Mouse (Mus musculus): ENCODE measurements around the gene Tbc1d15. TPM values are rescaled to one million over a fixed set of nuclear protein-coding genes. Genes with fewer than 3 reads are reported as not detected.

Tbc1d15 gene
- 65.6 and 67.3 TPM in 2 replicates for polyA plus RNA-seq (2014; fragmentation: Nextera tagmentation; extraction: Ambion mirVana)

DNA sequence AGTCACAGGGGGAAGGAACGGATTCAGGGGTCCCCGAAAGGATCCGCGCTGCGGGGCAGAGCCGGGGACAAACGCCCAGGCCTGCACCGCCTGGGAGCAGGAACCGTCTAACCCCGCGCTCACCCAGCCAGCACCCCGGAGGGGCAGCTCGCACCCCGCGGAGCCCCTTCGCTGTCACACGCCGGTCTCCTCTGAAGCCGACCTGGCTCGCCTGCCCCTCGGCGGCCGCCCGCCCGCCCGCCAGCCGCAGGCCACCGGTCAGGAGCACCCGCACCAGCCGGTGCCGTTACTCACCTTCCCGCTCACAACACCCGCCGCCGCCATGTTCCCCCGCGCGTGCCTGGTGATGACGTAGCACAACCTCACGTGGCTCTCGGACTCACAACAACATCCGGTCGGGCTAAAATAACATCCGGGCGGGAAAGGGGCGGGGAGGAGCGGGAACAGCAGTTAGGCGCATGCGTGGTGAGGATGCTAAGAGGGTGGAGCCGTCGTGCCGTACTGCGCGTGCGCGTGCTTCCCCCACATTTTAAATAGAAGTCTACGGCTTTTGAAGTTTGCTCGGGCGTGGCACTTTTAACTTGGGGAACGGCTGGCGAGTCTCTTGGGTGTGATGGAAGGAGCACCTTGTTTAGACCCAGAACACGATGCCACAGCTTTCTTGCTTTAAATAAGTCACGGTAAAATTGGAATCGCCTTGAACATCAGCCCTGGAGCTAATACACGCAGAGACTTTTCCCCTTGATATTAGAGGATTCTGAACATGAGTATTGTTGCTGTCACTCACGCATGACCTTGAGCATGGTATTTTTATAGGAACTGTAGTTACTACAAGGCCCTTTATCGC is at the start of gene Tbc1d15:
Gene Tbc1d15 (minus strand): TSS at position 380 of the 847 bp plus-strand sequence.
- Histone ChIP-seq H3K27me3 (ENCODE audit: control insufficient read depth, insufficient read depth, low read length) (no peaks in the 10 kb centered on the region), H3K4me2 (ENCODE audit: low read depth, severe bottlenecking) (peak within 1 kb of the TSS; percentile 64), H3K9me3 (ENCODE audit: control insufficient read depth, low read length) (no peaks in the 10 kb centered on the region), H3K27ac (replicated peaks; ENCODE audit: low read depth, low read length) (no peak within 1 kb of the TSS), H3K4me3 (ENCODE audit: low read depth, low read length) (peak within 1 kb of the TSS; percentile 64), H3K4me1 (ENCODE audit: control insufficient read depth, insufficient read depth, low read length) (0 out of 2 replicates have a peak, but pooled peaks cover 2% of the 10 kb centered on the region), H3K9ac (ENCODE audit: low read length) (peak within 1 kb of the TSS; percentile 57), H3K36me3 (ENCODE audit: control insufficient read depth, insufficient read depth, low read length) (no peaks in the 10 kb centered on the region)
- ATAC-seq (ENCODE audit: insufficient number of reproducible peaks, low FRiP score, low TSS enrichment, low read depth) = peak; percentile 97
- WGBS = under 1% methylated on average over 67 of the region's 67 CpGs
- peak; percentile 99 for DNase-seq (ENCODE audit: low spot score)

DNA sequence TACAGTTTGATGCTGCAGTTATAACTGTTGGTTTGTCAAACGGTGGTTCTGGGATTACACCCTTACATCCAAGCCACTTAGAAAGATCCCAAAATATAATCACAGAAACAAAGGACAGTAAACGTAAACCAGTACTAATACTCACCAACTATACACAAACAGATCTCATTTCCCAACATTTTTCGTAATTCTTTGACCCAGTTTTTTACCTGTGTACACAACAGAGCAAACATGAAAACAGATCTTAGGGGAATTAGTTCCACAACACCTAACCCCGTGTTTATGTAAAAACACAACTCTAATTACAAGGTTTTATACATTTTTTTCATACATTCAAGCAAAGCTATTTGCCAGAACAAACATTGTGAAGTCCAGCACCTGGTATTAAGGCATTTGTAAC is 47.4 kb upstream of the Tbc1d15 start:
- no peak for ATAC-seq (ENCODE audit: insufficient number of reproducible peaks, low FRiP score, low TSS enrichment, low read depth)
- 92% methylated on average over 4 of the region's 4 CpGs for WGBS

DNA sequence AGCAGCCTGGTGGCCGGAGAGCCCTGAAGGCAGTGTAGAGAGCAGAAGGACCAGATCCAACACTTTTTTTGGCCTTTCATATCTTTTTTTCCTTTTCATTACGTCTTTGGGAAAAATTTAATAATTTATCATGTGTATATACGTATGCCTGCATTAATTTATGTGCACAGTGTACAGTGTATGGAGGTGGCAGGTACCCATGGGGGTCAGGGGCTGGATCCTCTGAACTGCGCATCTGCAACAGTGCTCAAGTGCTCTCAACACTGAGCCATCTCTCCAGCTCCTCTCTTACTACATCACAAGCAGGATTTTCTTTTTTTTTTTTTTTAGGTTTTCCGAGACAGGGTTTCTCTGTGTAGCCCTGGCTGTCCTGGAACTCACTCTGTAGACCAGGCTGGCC is 46.3 kb upstream of the Tbc1d15 start:
- H3K9ac ChIP-seq (ENCODE audit: low read length) = no peak overlapping the region
- H3K4me2 ChIP-seq (ENCODE audit: low read depth, severe bottlenecking) = no peak overlapping the region
- no peaks in the 10 kb centered on the region for H3K4me1 ChIP-seq (ENCODE audit: control insufficient read depth, insufficient read depth, low read length)
- no peak overlapping the region for H3K4me3 ChIP-seq (ENCODE audit: low read depth, low read length)
- H3K27ac ChIP-seq (replicated peaks; ENCODE audit: low read depth, low read length) = no peak overlapping the region
- no peaks in the 10 kb centered on the region for H3K9me3 ChIP-seq (ENCODE audit: control insufficient read depth, low read length)
- ATAC-seq (ENCODE audit: insufficient number of reproducible peaks, low FRiP score, low TSS enrichment, low read depth) (no peak), DNase-seq (ENCODE audit: low spot score) (no peak)
- peaks cover 2% of the 10 kb centered on the region; the same call in 1 of the 2 replicates for H3K36me3 ChIP-seq (ENCODE audit: control insufficient read depth, insufficient read depth, low read length)
- WGBS = 99% methylated on average over 5 of the region's 5 CpGs
- no peaks in the 10 kb centered on the region for H3K27me3 ChIP-seq (ENCODE audit: control insufficient read depth, insufficient read depth, low read length)

More for the DNA sequence above, 47.4 kb upstream of the Tbc1d15 start:
- Histone ChIP-seq H3K9me3 (ENCODE audit: control insufficient read depth, low read length) (no peaks in the 10 kb centered on the region), H3K27ac (replicated peaks; ENCODE audit: low read depth, low read length) (no peak overlapping the region), H3K4me1 (ENCODE audit: control insufficient read depth, insufficient read depth, low read length) (no peaks in the 10 kb centered on the region), H3K4me2 (ENCODE audit: low read depth, severe bottlenecking) (no peak overlapping the region), H3K4me3 (ENCODE audit: low read depth, low read length) (no peak overlapping the region), H3K27me3 (ENCODE audit: control insufficient read depth, insufficient read depth, low read length) (no peaks in the 10 kb centered on the region), H3K36me3 (ENCODE audit: control insufficient read depth, insufficient read depth, low read length) (peaks cover 2% of the 10 kb centered on the region; the same call in 1 of the 2 replicates), H3K9ac (ENCODE audit: low read length) (no peak overlapping the region)
- no peak for DNase-seq (ENCODE audit: low spot score)

DNA sequence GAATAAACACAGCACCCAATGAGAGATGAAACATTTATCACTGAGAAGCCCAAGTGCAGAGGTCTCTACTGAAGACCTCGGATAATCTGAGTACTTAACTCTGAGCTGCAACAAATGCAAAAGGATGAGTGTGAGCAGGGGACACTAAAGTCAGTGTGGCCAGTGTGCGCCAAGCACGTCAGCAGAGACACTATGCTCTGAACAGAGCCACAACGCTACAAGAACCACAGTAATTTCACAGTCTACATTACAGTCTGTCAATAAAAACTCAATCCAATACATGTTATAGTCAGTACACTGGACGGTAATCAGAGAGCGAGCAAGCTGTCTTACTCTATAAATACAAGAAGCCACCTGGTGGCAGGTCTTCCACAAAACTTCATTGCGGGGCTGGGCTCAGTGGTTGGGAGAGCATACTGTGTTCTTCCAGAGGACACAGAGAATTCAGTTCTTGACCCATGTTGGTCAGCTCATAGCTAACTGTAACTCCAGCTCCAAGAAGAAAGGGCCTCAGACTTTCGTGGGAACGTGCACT is 45.2 kb upstream of the Tbc1d15 start:
- DNase-seq (ENCODE audit: low spot score) = no peak
- H3K36me3 ChIP-seq (ENCODE audit: control insufficient read depth, insufficient read depth, low read length) = peaks cover 2% of the 10 kb centered on the region; the same call in 1 of the 2 replicates
- no peak for ATAC-seq (ENCODE audit: insufficient number of reproducible peaks, low FRiP score, low TSS enrichment, low read depth)
- H3K4me2 ChIP-seq (ENCODE audit: low read depth, severe bottlenecking) = no peak overlapping the region
- 89% methylated on average over 9 of the region's 9 CpGs for WGBS
- H3K27ac ChIP-seq (replicated peaks; ENCODE audit: low read depth, low read length) = no peak overlapping the region
- no peaks in the 10 kb centered on the region for H3K9me3 ChIP-seq (ENCODE audit: control insufficient read depth, low read length)
- no peaks in the 10 kb centered on the region for H3K4me1 ChIP-seq (ENCODE audit: control insufficient read depth, insufficient read depth, low read length)
- H3K9ac ChIP-seq (ENCODE audit: low read length) = no peak overlapping the region
- H3K27me3 ChIP-seq (ENCODE audit: control insufficient read depth, insufficient read depth, low read length) = no peaks in the 10 kb centered on the region
- no peak overlapping the region for H3K4me3 ChIP-seq (ENCODE audit: low read depth, low read length)

DNA sequence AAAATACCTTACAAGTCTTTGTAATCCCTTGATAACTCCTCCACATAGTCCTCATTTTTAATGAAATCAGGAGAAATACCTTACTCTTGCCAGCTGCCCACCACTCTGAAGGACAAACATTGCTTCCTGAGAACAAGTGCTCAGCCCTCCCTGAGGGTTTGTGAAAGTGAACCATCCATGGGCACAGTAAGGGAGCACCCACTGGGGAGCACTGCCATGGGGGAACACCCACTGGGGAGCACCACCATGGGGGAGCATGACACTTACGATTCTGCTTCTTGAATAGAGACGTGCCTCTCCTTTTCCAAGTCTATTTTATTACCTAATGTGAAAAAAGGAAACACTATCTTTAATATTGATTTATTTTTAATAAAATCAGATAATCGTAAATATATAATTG is 43.9 kb upstream of the Tbc1d15 start:
- ATAC-seq (ENCODE audit: insufficient number of reproducible peaks, low FRiP score, low TSS enrichment, low read depth) = no peak
- Histone ChIP-seq H3K27me3 (ENCODE audit: control insufficient read depth, insufficient read depth, low read length) (no peaks in the 10 kb centered on the region), H3K36me3 (ENCODE audit: control insufficient read depth, insufficient read depth, low read length) (peaks cover 5% of the 10 kb centered on the region; the same call in 1 of the 2 replicates), H3K27ac (replicated peaks; ENCODE audit: low read depth, low read length) (no peak overlapping the region), H3K9me3 (ENCODE audit: control insufficient read depth, low read length) (no peaks in the 10 kb centered on the region), H3K4me1 (ENCODE audit: control insufficient read depth, insufficient read depth, low read length) (no peaks in the 10 kb centered on the region), H3K9ac (ENCODE audit: low read length) (no peak overlapping the region), H3K4me2 (ENCODE audit: low read depth, severe bottlenecking) (no peak overlapping the region), H3K4me3 (ENCODE audit: low read depth, low read length) (no peak overlapping the region)
- 96% methylated on average over 3 of the region's 3 CpGs for WGBS
- no peak for DNase-seq (ENCODE audit: low spot score)

DNA sequence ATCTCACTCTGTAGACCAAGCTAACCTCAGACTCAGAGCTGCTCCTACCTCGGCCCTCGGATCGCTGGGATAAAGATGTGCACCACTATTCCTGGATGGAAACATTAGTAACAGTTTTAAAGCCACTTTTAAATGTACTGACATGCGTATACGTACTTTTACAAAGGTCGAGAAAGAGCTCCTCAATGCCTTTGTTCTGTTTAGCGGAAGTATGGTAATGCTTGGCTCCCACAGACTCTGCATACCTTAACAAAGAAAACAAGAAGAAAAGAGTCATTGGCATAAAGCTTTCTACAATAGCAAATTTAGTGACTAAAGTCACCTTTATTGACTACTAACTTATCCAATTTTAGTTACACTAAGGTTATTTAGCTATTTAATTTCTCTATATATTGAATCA is 43.4 kb upstream of the Tbc1d15 start:
- 96% methylated on average over 7 of the region's 7 CpGs for WGBS
- peaks cover 5% of the 10 kb centered on the region; the same call in 1 of the 2 replicates for H3K36me3 ChIP-seq (ENCODE audit: control insufficient read depth, insufficient read depth, low read length)
- no peaks in the 10 kb centered on the region for H3K4me1 ChIP-seq (ENCODE audit: control insufficient read depth, insufficient read depth, low read length)
- H3K27ac ChIP-seq (replicated peaks; ENCODE audit: low read depth, low read length) = no peak overlapping the region
- no peak overlapping the region for H3K9ac ChIP-seq (ENCODE audit: low read length)
- no peak overlapping the region for H3K4me3 ChIP-seq (ENCODE audit: low read depth, low read length)
- DNase-seq (ENCODE audit: low spot score) (no peak), ATAC-seq (ENCODE audit: insufficient number of reproducible peaks, low FRiP score, low TSS enrichment, low read depth) (no peak)
- no peak overlapping the region for H3K4me2 ChIP-seq (ENCODE audit: low read depth, severe bottlenecking)
- H3K9me3 ChIP-seq (ENCODE audit: control insufficient read depth, low read length) = no peaks in the 10 kb centered on the region
- no peaks in the 10 kb centered on the region for H3K27me3 ChIP-seq (ENCODE audit: control insufficient read depth, insufficient read depth, low read length)

DNA sequence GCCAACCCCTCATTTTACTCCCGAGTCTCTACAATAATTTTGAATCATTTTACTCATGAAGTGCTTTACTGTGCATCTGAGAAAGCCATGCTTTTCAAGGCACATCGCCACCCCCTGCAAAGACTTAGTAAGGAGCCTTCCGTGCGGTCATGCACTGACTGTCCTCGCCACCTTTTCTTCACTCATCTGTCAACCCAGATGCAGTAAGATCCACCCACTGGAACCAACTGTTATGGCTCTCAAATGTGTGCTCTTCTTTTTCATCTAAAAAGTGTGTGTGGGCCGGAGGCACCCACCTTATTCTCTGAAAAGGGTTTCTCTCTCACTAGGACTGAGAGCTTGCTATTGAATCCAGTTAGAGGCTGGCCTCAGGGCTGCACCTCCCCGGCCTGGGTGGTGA is 42.7 kb upstream of the Tbc1d15 start:
- Histone ChIP-seq H3K9me3 (ENCODE audit: control insufficient read depth, low read length) (no peaks in the 10 kb centered on the region), H3K4me1 (ENCODE audit: control insufficient read depth, insufficient read depth, low read length) (no peaks in the 10 kb centered on the region), H3K27ac (replicated peaks; ENCODE audit: low read depth, low read length) (no peak overlapping the region), H3K36me3 (ENCODE audit: control insufficient read depth, insufficient read depth, low read length) (peaks cover 5% of the 10 kb centered on the region), H3K4me3 (ENCODE audit: low read depth, low read length) (no peak overlapping the region), H3K4me2 (ENCODE audit: low read depth, severe bottlenecking) (no peak overlapping the region), H3K27me3 (ENCODE audit: control insufficient read depth, insufficient read depth, low read length) (no peaks in the 10 kb centered on the region), H3K9ac (ENCODE audit: low read length) (no peak overlapping the region)
- WGBS = 93% methylated on average over 7 of the region's 7 CpGs
- DNase-seq (ENCODE audit: low spot score) = no peak
- no peak for ATAC-seq (ENCODE audit: insufficient number of reproducible peaks, low FRiP score, low TSS enrichment, low read depth)

DNA sequence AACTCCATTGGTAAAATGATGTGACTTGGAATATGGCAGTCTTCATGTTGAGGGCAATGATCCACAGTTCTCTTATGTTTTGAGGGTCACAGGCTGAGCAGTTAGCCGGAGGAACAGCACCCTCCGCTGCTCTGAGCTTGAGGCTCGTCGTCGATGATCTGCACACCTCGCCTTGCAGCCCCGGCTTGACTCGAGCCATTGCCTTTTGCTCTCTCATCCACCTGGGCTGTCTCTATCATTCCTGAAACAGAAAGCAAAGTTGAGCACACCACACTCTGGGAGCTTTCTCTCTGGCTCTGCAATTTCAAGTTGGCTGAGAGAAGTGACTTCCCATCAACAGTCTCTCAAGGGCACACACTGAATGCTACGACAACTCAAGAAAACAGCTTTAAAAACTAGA is 39.4 kb upstream of the Tbc1d15 start:
- Histone ChIP-seq H3K4me2 (ENCODE audit: low read depth, severe bottlenecking) (no peak overlapping the region), H3K27ac (replicated peaks; ENCODE audit: low read depth, low read length) (no peak overlapping the region), H3K4me1 (ENCODE audit: control insufficient read depth, insufficient read depth, low read length) (no peaks in the 10 kb centered on the region), H3K36me3 (ENCODE audit: control insufficient read depth, insufficient read depth, low read length) (peaks cover 7% of the 10 kb centered on the region), H3K9me3 (ENCODE audit: control insufficient read depth, low read length) (no peaks in the 10 kb centered on the region), H3K4me3 (ENCODE audit: low read depth, low read length) (no peak overlapping the region), H3K27me3 (ENCODE audit: control insufficient read depth, insufficient read depth, low read length) (no peaks in the 10 kb centered on the region), H3K9ac (ENCODE audit: low read length) (no peak overlapping the region)
- no peak for DNase-seq (ENCODE audit: low spot score)
- no peak for ATAC-seq (ENCODE audit: insufficient number of reproducible peaks, low FRiP score, low TSS enrichment, low read depth)
- WGBS = 93% methylated on average over 9 of the region's 9 CpGs

All from limb, embryonic 11.5 days (tissue).